Mouse (Mus musculus) heart, embryonic 13.5 days (tissue): ENCODE data around the gene Pop5. TPM values are rescaled to one million over a fixed set of nuclear protein-coding genes. Genes with fewer than 3 reads are reported as not detected.

Source experiments
- ATAC-seq: fragments of 200-750 bp; cut with Nextera tagmentation; 2 replicates; pipeline ENCODE4 v1.8.0; 2017; ENCODE audit warnings: moderate TSS enrichment; ENCODE audit not compliant: insufficient number of reproducible peaks, low FRiP score, low TSS enrichment; ENCODE audit errors: extremely low read depth
- H3K27ac ChIP-seq: fragments of 300-500 bp; sonication (generic); replicated peaks from 2 replicates; pipeline ENCODE4 v1.5.1; 2015; ENCODE audit warnings: moderate library complexity, mild to moderate bottlenecking, inconsistent platforms
- H3K27me3 ChIP-seq: fragments of 300-500 bp; sonication (generic); replicated peaks from 2 replicates; pipeline ENCODE4 v1.6.1; 2015; ENCODE audit warnings: mild to moderate bottlenecking, inconsistent platforms
- H3K36me3 ChIP-seq: fragments of 300-500 bp; sonication (generic); 2 replicates; pipeline ENCODE4 v1.6.1; 2015; ENCODE audit warnings: mild to moderate bottlenecking, inconsistent platforms
- H3K4me1 ChIP-seq: fragments of 300-500 bp; sonication (generic); 2 replicates; pipeline ENCODE4 v1.6.1; 2015; ENCODE audit warnings: inconsistent platforms
- H3K4me2 ChIP-seq: fragments of 300-500 bp; sonication (generic); 2 replicates; pipeline ENCODE4 v1.6.1; 2015; ENCODE audit warnings: inconsistent platforms, mild to moderate bottlenecking, moderate library complexity
- H3K4me3 ChIP-seq: fragments of 300-500 bp; sonication (generic); 2 replicates; pipeline ENCODE4 v1.5.1; 2015; ENCODE audit warnings: moderate library complexity, mild to moderate bottlenecking, inconsistent platforms
- H3K9ac ChIP-seq: fragments of 300-500 bp; sonication (generic); 2 replicates; pipeline ENCODE4 v1.6.1; 2015; ENCODE audit warnings: inconsistent platforms, mild to moderate bottlenecking, moderate library complexity
- H3K9me3 ChIP-seq: fragments of 300-500 bp; sonication (generic); 2 replicates; pipeline ENCODE4 v1.6.1; 2016; ENCODE audit warnings: inconsistent platforms
- WGBS: fragments of 180-500 bp; shearing (Covaris S2); methylation state at CpG from one replicate; pipeline ENCODE4 v1.1.7; 2015; ENCODE audit warnings: mixed read lengths; 5-methylcytosine and 5-hydroxymethylcytosine counted together
- polyA plus RNA-seq: library from polyadenylated mRNA; unstranded; fragments of >200 nt; fragmentation: Nextera tagmentation; extraction: Ambion mirVana; gene quantifications from 2 replicates; pipeline ENCODE4 v1.2.1, GENCODE M21; 2015

Gene Pop5
- polyA plus RNA-seq, 1 experiment from 2014 or later: 63.6 TPM

DNA sequence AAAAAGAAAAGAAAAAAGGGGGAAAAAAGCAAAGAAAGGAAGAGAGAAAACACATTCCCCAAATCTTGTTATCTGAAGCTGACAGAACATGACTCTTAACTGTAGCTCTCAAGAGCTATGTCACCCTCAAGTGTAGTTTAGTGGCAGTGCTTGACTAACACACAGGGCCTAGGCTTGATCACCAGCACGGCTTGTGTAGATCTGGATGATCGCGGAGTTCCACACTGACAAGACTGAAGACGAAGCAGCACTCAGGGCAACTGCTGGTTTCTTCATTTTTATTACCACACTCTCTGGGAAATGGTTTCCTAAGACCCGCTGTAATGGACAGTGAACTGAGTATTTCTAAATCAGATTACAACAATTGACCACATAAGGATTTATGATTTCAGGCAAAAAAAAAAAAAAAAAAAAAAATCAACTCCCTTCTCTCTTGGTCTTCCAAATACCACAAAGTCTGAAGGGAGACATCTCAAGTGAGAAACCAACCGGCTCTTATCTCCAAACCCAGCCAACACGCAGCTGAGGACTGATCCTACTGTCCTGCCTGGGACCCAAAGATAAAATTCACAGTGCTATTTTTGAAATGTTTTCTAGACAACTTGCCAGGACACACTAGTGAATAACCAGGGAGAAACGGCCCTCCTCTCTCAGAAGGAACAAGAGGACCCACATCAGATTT lies 31.3 kb downstream of the Pop5 start:
- Histone ChIP-seq H3K36me3 (peaks cover 44% of the 10 kb centered on the region), H3K4me3 (peak overlapping the region; percentile 30), H3K9me3 (no peaks in the 10 kb centered on the region), H3K4me1 (peaks cover 71% of the 10 kb centered on the region), H3K27ac (peak overlapping the region; percentile 86), H3K27me3 (no peaks in the 10 kb centered on the region), H3K9ac (peak overlapping the region; percentile 71), H3K4me2 (peak overlapping the region; percentile 96)
- ATAC-seq: peak; percentile 58; the same call in 1 of the 2 replicates
- WGBS: 41% methylated on average over 8 of the region's 8 CpGs

DNA sequence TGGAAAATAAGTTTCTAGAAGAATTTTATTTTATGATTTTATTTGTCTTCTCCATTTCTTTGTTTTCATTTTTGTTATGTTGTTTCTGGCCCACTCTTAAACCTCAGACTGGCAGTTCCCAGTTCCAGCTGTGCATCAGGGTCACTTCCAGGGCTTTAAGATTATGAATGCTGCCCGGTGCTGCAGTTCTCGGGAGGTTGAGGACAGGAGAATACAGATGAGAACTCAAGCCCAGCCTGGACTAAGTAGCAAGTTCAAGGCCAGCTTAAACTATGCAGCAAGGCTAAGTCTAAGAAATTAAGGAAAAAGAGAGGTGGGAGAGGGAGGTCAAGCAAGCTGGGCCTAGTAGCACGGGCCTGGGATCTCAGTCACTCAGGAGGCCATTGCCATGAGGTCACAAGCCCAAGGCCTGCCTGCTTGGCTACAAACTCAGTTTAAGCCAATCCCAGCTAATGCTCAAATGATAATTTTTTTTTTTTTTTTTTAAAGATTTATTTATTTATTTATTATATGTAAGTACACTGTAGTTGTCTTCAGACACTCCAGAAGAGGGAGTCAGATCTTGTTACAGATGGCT lies 31.9 kb downstream of the Pop5 start:
- no peak for ATAC-seq
- peak overlapping the region; percentile 30 for H3K4me3 ChIP-seq
- peaks cover 69% of the 10 kb centered on the region for H3K4me1 ChIP-seq
- peak overlapping the region; percentile 96 for H3K4me2 ChIP-seq
- peaks cover 42% of the 10 kb centered on the region for H3K36me3 ChIP-seq
- no peaks in the 10 kb centered on the region for H3K9me3 ChIP-seq
- H3K9ac ChIP-seq: peak overlapping the region; percentile 71
- WGBS: 32% methylated on average over 3 of the region's 3 CpGs
- H3K27ac ChIP-seq: peak overlapping the region; percentile 86
- H3K27me3 ChIP-seq: no peaks in the 10 kb centered on the region

DNA sequence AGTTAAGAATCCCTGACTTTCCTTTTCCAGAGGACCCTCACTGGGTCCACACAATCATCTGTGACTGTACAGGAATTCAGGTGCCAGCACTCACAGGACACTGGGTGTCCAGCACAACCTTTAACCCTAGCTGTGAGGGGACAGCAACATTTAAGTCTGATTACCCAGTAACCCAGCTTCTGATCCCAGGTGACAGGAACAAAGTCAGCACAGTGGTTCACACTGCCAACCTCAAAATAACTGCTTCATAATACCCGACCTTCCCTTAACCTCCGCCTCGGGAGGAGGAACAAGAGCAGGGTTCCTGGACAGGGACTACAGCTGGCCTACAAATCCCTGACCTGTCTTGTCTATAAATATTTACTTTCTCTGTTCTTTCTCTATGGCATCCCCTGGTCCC lies 32.6 kb downstream of the Pop5 start:
- peak overlapping the region; percentile 96 for H3K4me2 ChIP-seq
- H3K27ac ChIP-seq: peak overlapping the region; percentile 78
- peaks cover 35% of the 10 kb centered on the region for H3K36me3 ChIP-seq
- H3K9me3 ChIP-seq: no peaks in the 10 kb centered on the region
- 34% methylated on average over 3 of the region's 3 CpGs for WGBS
- H3K4me1 ChIP-seq: peaks cover 65% of the 10 kb centered on the region
- no peak for ATAC-seq
- H3K9ac ChIP-seq: peak overlapping the region; percentile 69
- H3K27me3 ChIP-seq: no peaks in the 10 kb centered on the region
- H3K4me3 ChIP-seq: peak overlapping the region; percentile 100

DNA sequence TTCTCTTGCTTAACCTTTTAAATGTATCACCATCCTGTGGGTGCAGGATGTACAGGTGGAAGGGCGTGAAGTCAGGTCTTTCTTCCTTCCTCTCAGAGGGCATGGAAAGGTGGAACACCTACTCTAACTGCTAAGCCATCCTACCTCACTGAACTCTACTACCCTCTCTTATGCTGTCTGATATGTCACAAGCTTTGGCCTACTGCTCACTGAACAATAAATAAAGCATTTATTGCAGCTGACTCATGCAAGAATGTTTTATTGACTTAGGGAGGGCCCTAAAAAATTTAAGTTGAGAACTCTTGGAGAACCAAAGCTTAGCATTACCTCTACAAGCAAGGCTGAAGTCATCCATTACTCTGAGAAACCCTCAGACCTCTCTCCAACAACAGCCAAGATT lies 34.3 kb downstream of the Pop5 start:
- Histone ChIP-seq H3K36me3 (peaks cover 30% of the 10 kb centered on the region), H3K4me2 (peak overlapping the region; percentile 96), H3K9me3 (no peaks in the 10 kb centered on the region), H3K27me3 (no peaks in the 10 kb centered on the region), H3K4me1 (peaks cover 67% of the 10 kb centered on the region), H3K27ac (no peak overlapping the region), H3K9ac (peak overlapping the region; percentile 99), H3K4me3 (peak overlapping the region; percentile 100)
- 83% methylated on average over 1 of the region's 1 CpGs for WGBS
- no peak for ATAC-seq

GRCm38 (mm10) chr5:115271931-115272811 lies 36.5 kb downstream of the Pop5 start:
- peaks cover 18% of the 10 kb centered on the region for H3K36me3 ChIP-seq
- H3K27ac ChIP-seq: peak overlapping the region; percentile 85
- H3K4me2 ChIP-seq: peak overlapping the region; percentile 96
- H3K9me3 ChIP-seq: no peaks in the 10 kb centered on the region
- H3K9ac ChIP-seq: peak overlapping the region; percentile 99
- H3K4me3 ChIP-seq: peak overlapping the region; percentile 100
- peaks cover 50% of the 10 kb centered on the region for H3K4me1 ChIP-seq
- H3K27me3 ChIP-seq: no peaks in the 10 kb centered on the region
- WGBS: under 1% methylated on average over 73 of the region's 77 CpGs
- no peak; the same call in 1 of the 2 replicates for ATAC-seq

DNA sequence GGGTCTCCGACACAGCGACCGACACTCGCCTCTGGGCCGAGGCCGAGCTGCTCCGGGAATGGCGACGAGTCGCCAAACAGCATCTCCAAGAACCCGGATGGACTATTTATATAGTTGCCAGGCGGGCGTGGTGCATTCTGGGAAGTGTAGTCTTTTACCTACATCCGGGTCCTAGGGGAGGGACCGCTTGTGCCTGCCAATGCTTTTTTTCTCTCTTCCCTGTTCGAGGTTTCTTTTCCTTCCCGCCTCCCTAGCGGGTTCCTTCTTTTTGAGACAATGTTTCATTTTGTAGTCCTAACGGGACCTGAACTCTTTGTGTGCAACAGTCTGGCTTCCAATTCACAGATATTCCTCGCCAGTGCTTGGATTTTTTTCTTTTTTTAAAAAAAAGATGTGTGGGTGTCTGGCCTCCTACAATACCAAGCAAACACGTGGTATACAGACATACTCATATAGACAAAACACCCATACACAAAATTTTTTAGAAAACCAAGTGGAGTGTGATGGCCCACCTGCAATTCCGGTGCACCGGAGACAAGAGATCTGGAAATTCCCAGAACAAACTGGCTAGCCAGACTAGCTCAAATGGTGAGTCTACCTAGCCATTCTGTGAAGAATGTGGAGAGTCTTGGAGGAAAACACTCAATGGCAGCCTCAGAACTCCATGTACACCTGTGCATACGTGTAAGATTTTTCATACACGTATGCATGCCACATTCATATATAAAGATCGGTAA lies 37.3 kb downstream of the Pop5 start, which contains the start of gene Rnf10:
Rnf10 (minus strand) TSS at position 87 of the 737 bp plus-strand sequence.
- H3K4me1 ChIP-seq: peaks cover 42% of the 10 kb centered on the region

GRCm38 (mm10) chr5:115273549-115274135 lies 38.0 kb downstream of the Pop5 start:
- peaks cover 16% of the 10 kb centered on the region; the same call in 1 of the 2 replicates for H3K36me3 ChIP-seq
- peak overlapping the region; percentile 100 for H3K4me3 ChIP-seq
- H3K27ac ChIP-seq: peak overlapping the region; percentile 85; the same call in 1 of the 2 replicates
- H3K4me2 ChIP-seq: peak overlapping the region; percentile 96
- WGBS: 71% methylated on average over 6 of the region's 6 CpGs
- no peaks in the 10 kb centered on the region for H3K27me3 ChIP-seq
- H3K9me3 ChIP-seq: no peaks in the 10 kb centered on the region
- ATAC-seq: no peak
- peak overlapping the region; percentile 99; the same call in 1 of the 2 replicates for H3K9ac ChIP-seq
- H3K4me1 ChIP-seq: peaks cover 35% of the 10 kb centered on the region

More for the DNA sequence above, 37.3 kb downstream of the Pop5 start, which contains the start of gene Rnf10:
- WGBS: 13% methylated on average over 26 of the region's 26 CpGs
- Histone ChIP-seq H3K27me3 (no peaks in the 10 kb centered on the region), H3K9me3 (no peaks in the 10 kb centered on the region), H3K4me2 (peak within 1 kb of the TSS; percentile 96), H3K27ac (peak within 1 kb of the TSS; percentile 85), H3K4me3 (peak within 1 kb of the TSS; percentile 100), H3K36me3 (peaks cover 18% of the 10 kb centered on the region), H3K9ac (peak within 1 kb of the TSS; percentile 99)
- peak; percentile 69 for ATAC-seq

GRCm38 (mm10) chr5:115274353-115274752 lies 38.7 kb downstream of the Pop5 start:
- no peaks in the 10 kb centered on the region for H3K9me3 ChIP-seq
- peaks cover 13% of the 10 kb centered on the region; the same call in 1 of the 2 replicates for H3K36me3 ChIP-seq
- H3K4me2 ChIP-seq: no peak overlapping the region
- H3K27me3 ChIP-seq: no peaks in the 10 kb centered on the region
- H3K4me1 ChIP-seq: peaks cover 30% of the 10 kb centered on the region
- ATAC-seq: no peak
- WGBS: 79% methylated on average over 1 of the region's 1 CpGs
- H3K9ac ChIP-seq: no peak overlapping the region
- H3K27ac ChIP-seq: no peak overlapping the region
- H3K4me3 ChIP-seq: no peak overlapping the region

GRCm38 (mm10) chr5:115274771-115275170 lies 39.1 kb downstream of the Pop5 start:
- H3K9ac ChIP-seq: no peak overlapping the region
- WGBS: 69% methylated on average over 1 of the region's 1 CpGs
- H3K4me1 ChIP-seq: peaks cover 26% of the 10 kb centered on the region
- H3K4me2 ChIP-seq: no peak overlapping the region
- peaks cover 9% of the 10 kb centered on the region; the same call in 1 of the 2 replicates for H3K36me3 ChIP-seq
- no peak overlapping the region for H3K4me3 ChIP-seq
- no peak overlapping the region for H3K27ac ChIP-seq
- ATAC-seq: no peak
- H3K27me3 ChIP-seq: no peaks in the 10 kb centered on the region
- no peaks in the 10 kb centered on the region for H3K9me3 ChIP-seq

DNA sequence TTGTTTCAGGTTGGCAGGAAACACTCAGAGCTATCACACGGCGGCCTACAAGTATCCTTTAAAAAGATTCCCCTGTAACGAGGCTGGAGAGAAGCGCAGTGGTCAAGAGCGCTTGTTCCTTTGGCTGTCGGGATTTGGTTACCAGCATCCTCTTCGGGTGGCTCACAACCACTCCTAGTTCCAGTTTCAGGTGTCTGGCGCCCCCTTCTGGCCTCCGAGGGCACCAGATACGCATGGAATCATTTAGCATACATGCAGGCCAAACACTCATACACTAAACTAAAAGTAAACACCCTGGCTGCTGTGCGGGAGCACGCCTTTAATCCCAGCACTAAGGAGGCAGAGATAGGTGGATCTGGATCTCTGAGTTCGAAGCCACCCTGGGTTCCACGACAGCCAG lies 40.4 kb downstream of the Pop5 start:
- peaks cover 20% of the 10 kb centered on the region for H3K4me1 ChIP-seq
- no peak overlapping the region for H3K27ac ChIP-seq
- no peaks in the 10 kb centered on the region for H3K36me3 ChIP-seq
- 36% methylated on average over 14 of the region's 14 CpGs for WGBS
- no peaks in the 10 kb centered on the region for H3K9me3 ChIP-seq
- no peak overlapping the region for H3K9ac ChIP-seq
- H3K4me3 ChIP-seq: no peak overlapping the region
- no peak for ATAC-seq
- H3K4me2 ChIP-seq: no peak overlapping the region
- H3K27me3 ChIP-seq: no peaks in the 10 kb centered on the region
